Mouse (Mus musculus) olfactory bulb, adult 2 months (tissue): ENCODE data around the gene Fbxl14.

ENCODE experiments used
- CTCF ChIP-seq: fragments of 200-500 bp; IDR thresholded peaks from 2 replicates; pipeline ENCODE4 v1.5.1; 2012; ENCODE audit warnings: low read depth, mild to moderate bottlenecking, low read length, moderate library complexity; ENCODE audit not compliant: insufficient read depth
- POLR2A ChIP-seq: fragments of 200-500 bp; IDR thresholded peaks from 2 replicates; pipeline ENCODE4 v1.6.1; 2012; ENCODE audit warnings: mild to moderate bottlenecking, low read depth, low read length, moderate library complexity; ENCODE audit not compliant: insufficient read depth

GRCm38 (mm10) chr6:119470777-119471176 lies 8.7 kb upstream of the Fbxl14 start:
- no peak for TF ChIP-seq CTCF
- TF ChIP-seq POLR2A = no peak
